Mouse (Mus musculus) midbrain, postnatal 0 days (tissue): ENCODE measurements at regions not wholly inside any gene's neighbourhood (a gene's known extent, or its start where the extent isn't known, plus 50 kb on each side); places are given as distances from the start of the nearest gene placed in this dataset.

Experiments
- ATAC-seq: fragments of 200-750 bp; cut with Nextera tagmentation; 2 replicates; pipeline ENCODE4 v1.8.0; 2017; ENCODE audit warnings: moderate number of reproducible peaks, mild to moderate bottlenecking, moderate TSS enrichment, moderate library complexity; ENCODE audit not compliant: low FRiP score
- DNase-seq: peaks from one replicate; pipeline ENCODE4 v3.0.0-alpha.2; 2015; ENCODE audit warnings: low spot score
- H3K27ac ChIP-seq: fragments of 300-500 bp; sonication (generic); 2 replicates; pipeline ENCODE4 v1.5.1; 2014; ENCODE audit warnings: low read depth, mild to moderate bottlenecking, low read length, mixed read lengths
- H3K27me3 ChIP-seq: fragments of 300-500 bp; sonication (generic); 2 replicates; pipeline ENCODE4 v1.6.1; 2014; ENCODE audit warnings: low read length, control low read depth, mixed read lengths; ENCODE audit not compliant: insufficient read depth
- H3K36me3 ChIP-seq: fragments of 300-500 bp; sonication (generic); 2 replicates; pipeline ENCODE4 v1.6.1; 2014; ENCODE audit warnings: low read length, control low read depth, mixed read lengths; ENCODE audit not compliant: insufficient read depth
- H3K4me1 ChIP-seq: fragments of 300-500 bp; sonication (generic); 2 replicates; pipeline ENCODE4 v1.6.1; 2014; ENCODE audit warnings: mild to moderate bottlenecking, control low read depth, antibody characterized with exemption, low read length, mixed read lengths; ENCODE audit not compliant: insufficient read depth
- H3K4me2 ChIP-seq: fragments of 300-500 bp; sonication (generic); 2 replicates; pipeline ENCODE4 v1.6.1; 2014; ENCODE audit warnings: low read depth, mild to moderate bottlenecking, low read length, mixed read lengths; ENCODE audit not compliant: poor library complexity, severe bottlenecking
- H3K4me3 ChIP-seq: fragments of 300-500 bp; sonication (generic); 2 replicates; pipeline ENCODE4 v1.5.1; 2014; ENCODE audit warnings: low read depth, mild to moderate bottlenecking, low read length, moderate library complexity
- H3K9ac ChIP-seq: fragments of 300-500 bp; sonication (generic); replicated peaks from 2 replicates; pipeline ENCODE4 v1.6.1; 2014; ENCODE audit warnings: mild to moderate bottlenecking, low read length, moderate library complexity, mixed read lengths; ENCODE audit not compliant: poor library complexity, severe bottlenecking
- H3K9me3 ChIP-seq: fragments of 300-500 bp; sonication (generic); 2 replicates; pipeline ENCODE4 v1.6.1; 2016; ENCODE audit warnings: low read length, control low read depth
- CTCF ChIP-seq: IDR thresholded peaks from 2 replicates; pipeline ENCODE4 v1.5.1; 2016; ENCODE audit warnings: antibody characterized with exemption, mild to moderate bottlenecking
- WGBS: fragments of 180-500 bp; shearing (Covaris S2); extraction: QIAGEN DNeasy Blood & Tissue Kit; methylation state at CpG from one replicate; pipeline ENCODE4 v1.1.7; 2014; 5-methylcytosine and 5-hydroxymethylcytosine counted together

- 54% methylated on average over 8 of the region's 8 CpGs for WGBS
- H3K4me2 ChIP-seq = no peak overlapping the region
- DNase-seq (no peak), ATAC-seq (no peak)
- no peaks in the 10 kb centered on the region for H3K27me3 ChIP-seq
- H3K9ac ChIP-seq = no peak overlapping the region
- H3K27ac ChIP-seq = no peak overlapping the region
- H3K36me3 ChIP-seq = no peaks in the 10 kb centered on the region
- H3K4me1 ChIP-seq = no peaks in the 10 kb centered on the region
- no peak for TF ChIP-seq CTCF
- no peak overlapping the region for H3K4me3 ChIP-seq
- H3K9me3 ChIP-seq = no peaks in the 10 kb centered on the region
Observed at GRCm38 (mm10) chr8:44884399-44885006, 50.7 kb upstream of the Fat1 start.
